Mouse (Mus musculus): ENCODE measurements at regions not wholly inside any gene's neighbourhood (a gene's known extent, or its start where the extent isn't known, plus 50 kb on each side); places are given as distances from the start of the nearest gene placed in this dataset.

DNA sequence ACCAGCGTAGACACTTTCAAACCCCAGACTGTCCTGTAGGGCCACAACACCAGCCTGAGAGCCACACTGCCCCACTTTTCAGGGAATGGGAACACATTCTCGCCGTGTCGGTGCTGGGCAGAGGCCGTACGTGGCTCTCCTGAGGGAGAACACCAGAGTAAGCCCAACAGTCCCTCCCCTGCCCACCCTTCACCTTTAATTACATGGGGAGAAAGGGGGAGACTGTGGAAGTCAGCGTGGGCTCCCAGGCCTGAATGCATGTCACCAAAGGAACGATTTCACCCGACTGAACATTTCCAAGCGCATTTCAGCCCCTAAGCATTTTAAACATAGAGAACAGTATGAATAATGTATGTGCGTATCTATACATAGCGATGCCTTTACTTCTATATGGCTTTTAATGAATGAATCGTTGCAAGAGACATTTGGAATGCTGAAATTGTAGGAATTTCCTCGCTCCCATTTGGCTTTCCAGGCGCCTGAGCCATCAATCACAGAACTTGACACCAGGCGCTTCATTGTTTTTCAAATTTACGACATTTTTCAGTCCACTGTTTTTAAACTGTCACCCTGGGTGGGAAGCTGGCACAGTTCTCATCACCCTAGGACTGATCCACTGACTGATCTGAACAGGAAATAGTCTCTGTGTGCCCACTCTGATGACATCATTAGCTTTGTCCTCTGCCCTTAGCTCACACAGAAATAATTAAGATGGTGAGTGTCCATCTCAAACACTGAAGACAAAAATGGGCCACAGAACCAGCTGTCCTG is 152.3 kb downstream of the Atp23 start:
- DNase-seq (ENCODE audit: inconsistent age in 2 of 2, low spot score in 1 of 2), result no peak

DNA sequence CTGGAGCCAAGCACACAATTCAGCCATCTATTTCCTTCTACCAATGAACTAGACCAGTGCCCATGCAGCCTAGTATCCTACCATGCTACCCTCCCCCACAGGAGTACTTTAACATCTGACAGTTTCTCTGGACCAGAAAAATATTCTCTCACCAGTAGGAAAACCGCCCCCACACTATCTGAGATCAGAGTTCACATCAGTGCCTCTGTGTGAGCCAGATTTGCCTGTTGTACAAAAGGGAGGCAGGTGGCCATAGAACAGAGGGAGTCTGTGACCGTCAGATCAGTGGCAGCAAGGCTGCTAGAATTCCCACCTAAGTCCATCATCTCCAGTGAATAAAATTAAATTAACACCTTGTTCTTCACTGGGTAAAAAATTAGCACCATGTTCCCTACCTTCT is 166.5 kb downstream of the Atp23 start:
- no peak for DNase-seq (ENCODE audit: inconsistent age in 2 of 2, low spot score in 1 of 2)

DNA sequence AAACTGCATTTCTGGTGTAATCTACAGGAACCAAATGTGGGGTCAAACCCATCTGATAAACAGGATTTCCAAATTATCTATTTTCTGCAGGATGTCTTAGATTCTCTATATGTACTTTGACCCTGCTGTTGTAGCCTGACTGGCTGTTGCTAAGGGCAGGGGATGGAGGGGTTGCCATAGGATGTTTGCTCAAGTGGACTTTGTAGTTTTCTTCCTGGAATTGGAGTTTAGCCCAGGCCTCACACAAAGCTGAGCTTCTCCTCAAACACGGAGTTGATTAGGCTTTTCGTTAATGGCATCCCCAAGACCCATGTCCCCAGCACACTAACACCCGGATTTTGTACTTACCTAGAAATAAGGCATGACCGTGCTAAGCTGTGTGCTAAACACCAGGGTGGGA is 173.3 kb downstream of the Atp23 start:
- DNase-seq (ENCODE audit: inconsistent age in 2 of 2, low spot score in 1 of 2), result no peak

- peak; percentile 81 to 94 for DNase-seq (ENCODE audit: inconsistent age in 2 of 2, low spot score in 1 of 2)
Measured at GRCm38 (mm10) chr10:126717961-126718360, 183.2 kb downstream of the Atp23 start.

DNA sequence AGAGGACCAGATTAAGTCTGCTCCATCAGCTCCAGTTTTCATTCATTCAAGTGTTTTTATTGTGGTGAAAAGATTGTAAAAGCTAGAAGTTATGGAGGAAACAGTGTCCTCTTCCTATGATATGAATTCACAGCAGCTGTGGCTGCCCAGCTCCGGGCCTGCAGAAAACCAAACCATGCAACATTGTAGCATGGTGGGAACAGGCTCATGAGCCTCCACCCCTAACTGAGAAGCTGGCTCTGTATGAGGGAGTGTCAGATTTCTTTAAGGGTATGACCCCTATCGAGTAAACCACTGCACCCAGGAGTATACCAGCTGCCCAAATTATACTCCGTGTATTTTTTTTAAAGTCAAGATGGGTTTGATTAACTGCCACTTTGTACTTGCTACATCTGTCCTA is 189.4 kb downstream of the Atp23 start:
- no peak for DNase-seq (ENCODE audit: inconsistent age in 2 of 2, low spot score in 1 of 2)

DNA sequence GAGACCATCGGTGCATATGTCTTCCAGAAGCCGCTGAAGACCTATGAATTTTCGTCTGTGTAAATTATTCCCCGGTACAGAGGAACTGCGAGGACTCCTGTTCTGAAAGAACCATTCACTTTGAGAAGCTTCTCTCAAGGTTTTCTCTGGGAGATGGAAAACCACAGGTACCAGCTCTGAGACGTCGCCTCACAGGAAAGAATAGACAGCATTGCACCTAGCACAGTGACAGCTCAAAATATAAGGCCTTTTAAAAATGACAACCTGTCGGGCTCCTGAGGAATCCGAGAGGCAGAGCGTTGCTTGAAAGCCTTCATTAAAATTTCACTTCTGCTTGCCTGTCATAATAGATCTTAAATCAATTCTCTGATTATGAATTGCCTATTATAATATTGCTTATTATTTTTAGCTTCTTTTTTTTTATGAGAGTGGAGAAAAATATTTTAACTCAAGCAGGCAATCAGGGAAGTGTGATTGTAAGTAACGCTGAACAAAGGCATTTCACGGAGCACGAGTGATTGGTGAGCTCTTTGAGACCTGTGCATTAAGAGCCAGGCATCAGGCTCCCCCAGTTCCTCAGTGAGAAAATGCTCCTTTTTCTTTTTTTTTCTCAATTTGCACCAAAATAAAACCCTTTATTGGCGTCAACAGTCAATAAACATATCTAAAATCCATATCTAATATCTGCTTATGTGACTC is 191.8 kb downstream of the Atp23 start:
- no peak for DNase-seq (ENCODE audit: inconsistent age in 2 of 2, low spot score in 1 of 2)

GRCm38 (mm10) chr10:126708730-126709129 is 192.4 kb downstream of the Atp23 start:
- no peak for DNase-seq (ENCODE audit: inconsistent age in 2 of 2, low spot score in 1 of 2)

GRCm38 (mm10) chr10:126708215-126708614 is 192.9 kb downstream of the Atp23 start:
- DNase-seq (ENCODE audit: inconsistent age in 2 of 2, low spot score in 1 of 2), result no peak

GRCm38 (mm10) chr10:126697086-126697485 is 204.1 kb downstream of the Atp23 start:
- DNase-seq (ENCODE audit: inconsistent age in 2 of 2, low spot score in 1 of 2), result peak; percentile 40 to 78

- DNase-seq (ENCODE audit: inconsistent age in 2 of 2, low spot score in 1 of 2), result no peak
Measured at GRCm38 (mm10) chr10:126690914-126691673, 210.1 kb downstream of the Atp23 start.

DNA sequence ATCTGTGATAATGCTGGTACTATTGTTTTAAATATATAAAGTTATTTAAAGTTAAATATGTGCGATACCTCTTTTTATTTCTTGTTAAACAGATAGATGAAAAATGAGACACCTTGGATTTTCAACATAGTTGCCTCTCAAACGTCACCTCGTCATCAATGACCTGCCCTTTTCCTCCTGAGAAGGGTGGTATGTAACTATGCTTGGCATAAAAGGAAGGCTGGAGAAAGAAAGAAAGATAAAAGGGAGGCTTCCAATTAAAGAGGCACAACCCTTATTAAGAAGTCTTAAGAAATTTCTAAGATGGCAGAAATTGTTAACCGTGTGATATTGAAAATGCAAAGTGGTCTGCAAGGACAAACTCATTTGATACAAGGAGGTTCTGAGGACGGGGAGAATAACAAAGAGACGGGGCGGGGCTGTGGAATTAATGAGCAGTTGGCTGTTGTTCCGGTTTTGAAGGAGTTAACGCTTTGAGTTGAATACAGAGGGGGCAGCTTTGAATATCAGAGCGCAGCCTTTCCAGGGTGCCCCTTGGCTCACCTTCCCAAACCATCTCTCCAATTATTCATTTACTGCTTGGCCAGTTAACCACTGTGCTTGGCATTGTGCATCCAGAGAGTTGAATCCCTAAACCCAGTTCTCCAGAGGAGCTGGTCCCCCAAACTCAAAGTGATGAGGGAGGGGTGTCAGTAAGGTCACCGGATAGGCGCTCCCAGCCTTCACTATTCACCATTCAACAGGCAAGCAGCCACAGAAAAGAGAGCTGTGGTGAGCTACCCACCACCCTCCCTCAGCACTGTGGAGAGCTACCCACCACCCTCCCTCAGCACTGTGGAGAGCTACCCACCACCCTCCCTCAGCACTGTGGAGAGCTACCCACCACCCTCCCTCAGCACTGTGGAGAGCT is 220.6 kb downstream of the Atp23 start:
- DNase-seq (ENCODE audit: inconsistent age in 2 of 2, low spot score in 1 of 2), result no peak

GRCm38 (mm10) chr10:126679224-126680120 is 221.7 kb downstream of the Atp23 start:
- DNase-seq (ENCODE audit: inconsistent age in 2 of 2, low spot score in 1 of 2), result no peak

DNA sequence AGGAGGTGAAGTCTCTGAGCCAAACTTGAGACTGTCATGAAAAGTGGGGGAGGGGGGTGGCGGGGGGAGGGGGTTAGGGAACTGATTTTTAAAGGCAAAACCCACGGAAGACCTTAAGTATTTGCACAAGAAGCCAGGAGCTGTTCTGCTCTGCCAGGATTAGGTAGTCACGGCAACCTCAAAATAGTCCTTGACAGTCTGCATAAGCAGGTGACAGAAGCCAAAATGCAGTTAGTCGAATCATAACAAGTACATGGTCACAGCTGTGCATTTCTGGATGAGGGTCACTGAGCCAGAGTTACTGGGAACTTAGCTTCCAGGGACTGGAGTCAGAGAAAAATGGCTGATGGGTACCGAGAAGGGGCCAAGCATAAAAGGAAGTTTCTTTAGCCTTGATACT is 227.7 kb downstream of the Atp23 start:
- peak in 1 of 2 experiments; percentile 34 for DNase-seq (ENCODE audit: inconsistent age in 2 of 2, low spot score in 1 of 2)

- no peak for DNase-seq (ENCODE audit: inconsistent age in 2 of 2, low spot score in 1 of 2)
Measured at GRCm38 (mm10) chr10:126664408-126665083, 236.6 kb downstream of the Atp23 start.

GRCm38 (mm10) chr10:126663461-126664013 is 237.6 kb downstream of the Atp23 start:
- no peak for DNase-seq (ENCODE audit: inconsistent age in 2 of 2, low spot score in 1 of 2)

GRCm38 (mm10) chr10:126662765-126663164 is 238.4 kb downstream of the Atp23 start:
- no peak for DNase-seq (ENCODE audit: inconsistent age in 2 of 2, low spot score in 1 of 2)

- no peak for DNase-seq (ENCODE audit: inconsistent age in 2 of 2, low spot score in 1 of 2)
Measured at GRCm38 (mm10) chr10:126661095-126661615, 240.0 kb downstream of the Atp23 start.

DNA sequence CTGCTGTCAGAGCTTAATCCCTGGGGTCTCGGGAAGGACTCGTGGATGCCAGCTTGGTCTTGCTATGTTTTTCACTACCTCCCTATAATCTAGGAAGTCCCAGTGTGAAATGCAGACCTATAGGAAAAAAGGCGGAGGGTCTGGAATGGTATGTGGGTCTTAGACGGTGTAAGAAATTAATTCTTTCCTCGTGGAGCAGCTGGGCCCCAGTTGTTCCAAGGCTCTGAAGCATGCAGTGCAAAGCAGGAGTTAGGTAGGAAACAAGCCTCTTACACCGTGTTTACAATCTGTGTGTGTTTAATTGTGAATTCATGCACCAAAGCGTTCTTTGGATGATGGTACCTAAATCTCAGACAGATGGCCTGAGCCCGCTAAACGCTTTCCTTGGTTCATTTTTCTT is 241.1 kb downstream of the Atp23 start:
- no peak for DNase-seq (ENCODE audit: inconsistent age in 2 of 2, low spot score in 1 of 2)

GRCm38 (mm10) chr10:126652693-126653092 is 248.5 kb downstream of the Atp23 start:
- no peak for DNase-seq (ENCODE audit: inconsistent age in 2 of 2, low spot score in 1 of 2)

Data from adrenal gland, adult (tissue).